Mouse (Mus musculus) B cell, adult 2 months (primary cell): ENCODE measurements around the gene Prph.

Experiments
- DNase-seq, 2 experiments: peaks; one replicate each; pipeline ENCODE4 v3.0.0; 2022

The Prph gene

GRCm38 (mm10) chr15:99099984-99100383 is 45.0 kb downstream of the Prph start:
- DNase-seq, result no peak

GRCm38 (mm10) chr15:99105238-99105637 is 50.3 kb downstream of the Prph start:
- DNase-seq, result no peak

DNA sequence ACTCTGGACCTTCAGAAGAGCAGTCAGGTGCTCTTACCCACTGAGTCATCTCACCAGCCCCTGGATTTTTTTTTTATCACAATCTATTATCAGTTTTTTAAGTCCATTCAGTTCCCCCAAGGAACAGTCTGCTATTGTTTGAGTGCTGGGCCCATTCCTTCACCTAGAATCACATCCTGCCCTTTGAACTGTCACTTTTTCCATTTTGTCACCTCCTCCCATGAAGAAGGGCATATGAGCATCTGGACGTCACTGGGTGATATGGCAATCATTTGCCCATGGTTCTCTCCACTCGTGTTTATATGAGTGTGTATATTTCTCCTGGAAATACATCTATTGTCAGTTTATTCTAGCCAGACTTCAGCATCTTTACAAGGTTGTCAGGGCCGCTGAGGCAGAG is 52.9 kb downstream of the Prph start:
- no peak for DNase-seq
